Mouse (Mus musculus) MEL (cell line): ENCODE measurements around the gene Golph3l. TPM values are rescaled to one million over a fixed set of nuclear protein-coding genes. Genes with fewer than 3 reads are reported as not detected.
A peak's percentile ranks its signal among the peaks of the same experiment; 100 is the strongest.

Experiments used
- DNase-seq: peaks from one replicate; pipeline ENCODE4 v3.0.0; 2011; ENCODE audit warnings: low read depth, low spot score
- H3K27ac ChIP-seq: 2 replicates; pipeline ENCODE4 v1.5.1; 2012; ENCODE audit warnings: low read depth, mild to moderate bottlenecking, control low read depth, low read length, moderate library complexity; ENCODE audit not compliant: control insufficient read depth
- H3K27me3 ChIP-seq, 2 experiments: fragments of 150-350 bp in 1 of 2; sonication (generic) in 1 of 2; 2 replicates each; pipeline ENCODE4 v1.6.1; 2012; ENCODE audit warnings: low read length in 2 of 2, mild to moderate bottlenecking in 2 of 2, improper control_type of control experiment in 1 of 2, moderate library complexity in 1 of 2; ENCODE audit not compliant: insufficient read depth in 2 of 2, control insufficient read depth in 1 of 2
- H3K36me3 ChIP-seq, 2 experiments: 2 replicates each; pipeline ENCODE4 v1.6.1; 2012 to 2014; ENCODE audit warnings: low read length in 2 of 2, improper control_type of control experiment in 1 of 2, inconsistent platforms in 1 of 2, mild to moderate bottlenecking in 1 of 2; ENCODE audit not compliant: insufficient read depth in 2 of 2, control insufficient read depth in 1 of 2
- H3K4me1 ChIP-seq, 2 experiments: fragments of 150-350 bp in 1 of 2; sonication (generic) in 1 of 2; 2 replicates each; pipeline ENCODE4 v1.6.1; 2012; ENCODE audit warnings: low read length in 2 of 2, improper control_type of control experiment in 1 of 2, mild to moderate bottlenecking in 1 of 2; ENCODE audit not compliant: insufficient read depth in 2 of 2, control insufficient read depth in 1 of 2
- H3K4me3 ChIP-seq, 2 experiments: fragments of 150-350 bp in 1 of 2; sonication (generic) in 1 of 2; 2 replicates each; pipeline ENCODE4 v1.5.1; 2012; ENCODE audit warnings: low read depth in 2 of 2, low read length in 2 of 2, mild to moderate bottlenecking in 2 of 2, moderate library complexity in 2 of 2, control low read depth in 1 of 2, improper control_type of control experiment in 1 of 2; ENCODE audit not compliant: control insufficient read depth in 1 of 2, insufficient read depth in 1 of 2
- H3K79me2 ChIP-seq: 2 replicates; pipeline ENCODE4 v1.6.1; 2012; ENCODE audit warnings: mild to moderate bottlenecking, low read length, moderate library complexity; ENCODE audit not compliant: control insufficient read depth, poor library complexity, insufficient read depth
- H3K9ac ChIP-seq: 2 replicates; pipeline ENCODE4 v1.6.1; 2012; ENCODE audit warnings: low read depth, mild to moderate bottlenecking, control low read depth, low read length, moderate library complexity; ENCODE audit not compliant: control insufficient read depth, poor library complexity, severe bottlenecking
- H3K9me3 ChIP-seq: fragments of 150-350 bp; sonication (generic); replicated peaks from 2 replicates; pipeline ENCODE4 v1.6.1; 2012; ENCODE audit warnings: mild to moderate bottlenecking, low read length, improper control_type of control experiment, moderate library complexity; ENCODE audit not compliant: insufficient read depth
- BHLHE40 ChIP-seq: IDR thresholded peaks from 2 replicates; pipeline ENCODE4 v1.6.1; 2012; ENCODE audit warnings: low read depth, mild to moderate bottlenecking, inconsistent platforms, low read length, improper control_type of control experiment, borderline replicate concordance
- CHD1 ChIP-seq: IDR thresholded peaks from 2 replicates; pipeline ENCODE4 v1.6.1; 2012; ENCODE audit warnings: low read depth, mild to moderate bottlenecking, inconsistent platforms, low read length, improper control_type of control experiment
- CHD2 ChIP-seq: IDR thresholded peaks from 2 replicates; pipeline ENCODE4 v1.6.1; 2011; ENCODE audit warnings: low read length, improper control_type of control experiment
- CTCF ChIP-seq, 3 experiments: IDR thresholded peaks in 2 of 3; conservative IDR thresholded peaks in 1 of 3; 2 replicates each; pipeline ENCODE4 v1.5.1; 2011 to 2012; ENCODE audit warnings: low read length in 3 of 3, low read depth in 2 of 3, mild to moderate bottlenecking in 2 of 3, improper control_type of control experiment in 1 of 3, inconsistent platforms in 1 of 3, mixed read lengths in 1 of 3, moderate library complexity in 1 of 3; ENCODE audit not compliant: control insufficient read depth in 1 of 3, insufficient read depth in 1 of 3, poor library complexity in 1 of 3, severe bottlenecking in 1 of 3
- E2F4 ChIP-seq: IDR thresholded peaks from 2 replicates; pipeline ENCODE4 v1.6.1; 2011; ENCODE audit warnings: low read depth, low read length, improper control_type of control experiment, borderline replicate concordance
- ELF1 ChIP-seq: IDR thresholded peaks from 2 replicates; pipeline ENCODE4 v1.6.1; 2014; ENCODE audit warnings: low read depth, mild to moderate bottlenecking, inconsistent platforms, low read length, improper control_type of control experiment, moderate library complexity
- EP300 ChIP-seq, 2 experiments: IDR thresholded peaks; 2 replicates each; pipeline ENCODE4 v1.6.1; 2011; ENCODE audit warnings: improper control_type of control experiment in 2 of 2, low read length in 2 of 2, low read depth in 1 of 2, mild to moderate bottlenecking in 1 of 2
- ETS1 ChIP-seq: IDR thresholded peaks from 2 replicates; pipeline ENCODE4 v1.6.1; 2012; ENCODE audit warnings: low read depth, mild to moderate bottlenecking, inconsistent platforms, low read length, improper control_type of control experiment, moderate library complexity
- HCFC1 ChIP-seq: IDR thresholded peaks from 2 replicates; pipeline ENCODE4 v1.6.1; 2012; ENCODE audit warnings: low read depth, mild to moderate bottlenecking, inconsistent platforms, low read length, improper control_type of control experiment, moderate library complexity
- JUND ChIP-seq: IDR thresholded peaks from 2 replicates; pipeline ENCODE4 v1.6.1; 2011; ENCODE audit warnings: low read depth, mild to moderate bottlenecking, improper control_type of control experiment, low read length
- KAT2A ChIP-seq: conservative IDR thresholded peaks from 2 replicates; pipeline ENCODE4 v1.6.1; 2012; ENCODE audit warnings: low read depth, low read length, improper control_type of control experiment, inconsistent platforms
- MAFK ChIP-seq: IDR thresholded peaks from 2 replicates; pipeline ENCODE4 v1.6.1; 2011; ENCODE audit warnings: low read depth, mild to moderate bottlenecking, low read length, improper control_type of control experiment, borderline replicate concordance
- MAX ChIP-seq: IDR thresholded peaks from 2 replicates; pipeline ENCODE4 v1.6.1; 2011; ENCODE audit warnings: low read length, improper control_type of control experiment
- MAZ ChIP-seq: IDR thresholded peaks from 2 replicates; pipeline ENCODE4 v1.6.1; 2012; ENCODE audit warnings: low read depth, mild to moderate bottlenecking, inconsistent platforms, low read length, improper control_type of control experiment
- MEF2A ChIP-seq: IDR thresholded peaks from 2 replicates; pipeline ENCODE4 v1.6.1; 2014; ENCODE audit warnings: low read depth, mild to moderate bottlenecking, inconsistent platforms, low read length, improper control_type of control experiment; ENCODE audit not compliant: poor library complexity, insufficient replicate concordance, severe bottlenecking; ENCODE audit errors: extremely low read depth
- MXI1 ChIP-seq: IDR thresholded peaks from 2 replicates; pipeline ENCODE4 v1.6.1; 2011; ENCODE audit warnings: mild to moderate bottlenecking, low read depth, low read length, improper control_type of control experiment
- MYB ChIP-seq: IDR thresholded peaks from 2 replicates; pipeline ENCODE4 v1.6.1; 2011; ENCODE audit warnings: mild to moderate bottlenecking, low read depth, low read length, improper control_type of control experiment
- MYC ChIP-seq: IDR thresholded peaks from 2 replicates; pipeline ENCODE4 v1.6.1; 2011; ENCODE audit warnings: low read depth, mild to moderate bottlenecking, low read length, improper control_type of control experiment, moderate library complexity
- NELFE ChIP-seq: IDR thresholded peaks from 2 replicates; pipeline ENCODE4 v1.6.1; 2011; ENCODE audit warnings: low read depth, low read length, improper control_type of control experiment
- NRF1 ChIP-seq: IDR thresholded peaks from 2 replicates; pipeline ENCODE4 v1.6.1; 2014; ENCODE audit warnings: low read depth, mild to moderate bottlenecking, inconsistent platforms, low read length, improper control_type of control experiment, moderate library complexity; ENCODE audit not compliant: poor library complexity, insufficient read depth, severe bottlenecking
- POLR2AphosphoS2 ChIP-seq: IDR thresholded peaks from 2 replicates; pipeline ENCODE4 v1.6.1; 2011; ENCODE audit warnings: low read length, improper control_type of control experiment
- POLR2AphosphoS5 ChIP-seq: IDR thresholded peaks from 2 replicates; pipeline ENCODE4 v1.6.1; 2012; ENCODE audit warnings: low read depth, borderline replicate concordance, mild to moderate bottlenecking, inconsistent platforms, low read length, moderate library complexity, mixed read lengths
- RAD21 ChIP-seq: IDR thresholded peaks from 2 replicates; pipeline ENCODE4 v1.6.1; 2011; ENCODE audit warnings: mild to moderate bottlenecking, low read depth, low read length, improper control_type of control experiment
- RCOR1 ChIP-seq: IDR thresholded peaks from 2 replicates; pipeline ENCODE4 v1.6.1; 2012; ENCODE audit warnings: low read depth, mild to moderate bottlenecking, inconsistent platforms, low read length, improper control_type of control experiment
- SIN3A ChIP-seq: IDR thresholded peaks from 2 replicates; pipeline ENCODE4 v1.6.1; 2012; ENCODE audit warnings: low read length, improper control_type of control experiment, inconsistent platforms
- SMC3 ChIP-seq: IDR thresholded peaks from 2 replicates; pipeline ENCODE4 v1.6.1; 2011; ENCODE audit warnings: low read depth, low read length, improper control_type of control experiment
- TAL1 ChIP-seq: IDR thresholded peaks from 2 replicates; pipeline ENCODE4 v1.6.1; 2012; ENCODE audit warnings: mild to moderate bottlenecking, inconsistent platforms, low read length, moderate library complexity, mixed read lengths
- TBP ChIP-seq: IDR thresholded peaks from 2 replicates; pipeline ENCODE4 v1.8.0; 2011; ENCODE audit warnings: low read depth, low read length, improper control_type of control experiment
- TCF12 ChIP-seq: IDR thresholded peaks from 2 replicates; pipeline ENCODE4 v1.6.1; 2014; ENCODE audit warnings: low read depth, mild to moderate bottlenecking, inconsistent platforms, low read length, improper control_type of control experiment, moderate library complexity
- UBTF ChIP-seq: IDR thresholded peaks from 2 replicates; pipeline ENCODE4 v1.6.1; 2012; ENCODE audit warnings: low read depth, mild to moderate bottlenecking, inconsistent platforms, low read length, improper control_type of control experiment, moderate library complexity, borderline replicate concordance; ENCODE audit not compliant: insufficient read depth
- USF1 ChIP-seq: IDR thresholded peaks from 2 replicates; pipeline ENCODE4 v1.6.1; 2014; ENCODE audit warnings: low read depth, mild to moderate bottlenecking, inconsistent platforms, low read length, improper control_type of control experiment, moderate library complexity
- USF2 ChIP-seq, 2 experiments: IDR thresholded peaks; 2 replicates each; pipeline ENCODE4 v1.6.1; 2011 to 2012; ENCODE audit warnings: improper control_type of control experiment in 2 of 2, low read length in 2 of 2, borderline replicate concordance in 1 of 2, inconsistent platforms in 1 of 2, low read depth in 1 of 2, mild to moderate bottlenecking in 1 of 2; ENCODE audit not compliant: insufficient read depth in 1 of 2
- ZC3H11A ChIP-seq: IDR thresholded peaks from 2 replicates; pipeline ENCODE4 v1.6.1; 2012; ENCODE audit warnings: low read depth, mild to moderate bottlenecking, inconsistent platforms, low read length, improper control_type of control experiment
- ZKSCAN1 ChIP-seq: IDR thresholded peaks from 2 replicates; pipeline ENCODE4 v1.6.1; 2012; ENCODE audit warnings: low read depth, mild to moderate bottlenecking, inconsistent platforms, low read length, improper control_type of control experiment, moderate library complexity
- ZMIZ1 ChIP-seq: IDR thresholded peaks from 2 replicates; pipeline ENCODE4 v1.6.1; 2012; ENCODE audit warnings: low read depth, mild to moderate bottlenecking, inconsistent platforms, low read length, improper control_type of control experiment, moderate library complexity
- ZNF384 ChIP-seq: IDR thresholded peaks from 2 replicates; pipeline ENCODE4 v1.6.1; 2012; ENCODE audit warnings: low read depth, mild to moderate bottlenecking, inconsistent platforms, low read length, improper control_type of control experiment
- polyA plus RNA-seq, 2 experiments: library from polyadenylated mRNA; stranded (reverse) in 1 of 2; unstranded in 1 of 2; fragments of >175 nt in 1 of 2; fragments of >200 nt in 1 of 2; gene quantifications; 2 replicates each; pipeline versions ENCODE4 v1.2.1 to v1.2.4; 2012; ENCODE audit warnings: low replicate concordance in 2 of 2, low read depth in 1 of 2; ENCODE audit not compliant: insufficient read length in 2 of 2, insufficient read depth in 1 of 2, missing spikeins in 1 of 2
- total RNA-seq: library from RNA; depleted of rRNA; stranded (reverse); fragments of 300-350 nt; gene quantifications from 2 replicates; pipeline ENCODE4 v1.2.3, GENCODE M21; 2012; rRNA removed

Golph3l gene
- total RNA-seq (41.0 and 43.8 TPM in 2 replicates), polyA plus RNA-seq (10 to 100 TPM in 1 of 2 experiments, not detected in 1; 45.1 TPM)

DNA sequence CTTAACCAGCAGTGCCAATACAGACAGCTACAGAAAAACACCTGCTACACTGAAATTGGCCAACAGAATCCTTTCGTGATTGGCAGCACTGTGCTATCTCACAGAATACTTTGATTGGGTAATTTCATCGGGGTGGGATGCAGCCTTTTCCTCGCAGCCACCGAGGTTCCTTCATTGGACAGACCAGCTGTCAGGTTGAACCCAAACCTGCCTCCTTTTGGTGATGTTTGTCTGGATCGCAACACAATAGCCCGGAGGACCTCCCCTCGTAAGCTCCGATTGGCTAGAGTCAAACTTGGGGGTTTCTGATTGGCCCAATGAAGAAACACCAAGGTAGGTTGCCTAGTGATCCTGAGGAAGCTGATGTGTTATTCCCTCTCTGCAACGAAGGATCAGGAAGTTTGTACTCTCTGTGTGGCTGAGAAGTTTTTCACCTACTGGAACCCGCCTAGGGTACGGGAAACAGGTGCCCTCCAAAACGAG is at the start of gene Golph3l:
Golph3l (plus strand) TSS at position 331 of the 483 bp plus-strand sequence.
- Histone ChIP-seq H3K27me3 (no peaks in the 10 kb centered on the region; a peak in 1 of 4 replicates), H3K36me3 (peaks cover 8 to 10% of the 10 kb centered on the region in 2 experiments), H3K9ac (peak within 1 kb of the TSS; percentile 75), H3K4me1 (peaks cover 2 to 6% of the 10 kb centered on the region in 2 experiments; a peak in 2 of 4 replicates), H3K9me3 (no peaks in the 10 kb centered on the region), H3K4me3 (peak within 1 kb of the TSS; percentile 76 to 83), H3K79me2 (peaks cover 5% of the 10 kb centered on the region), H3K27ac (peak within 1 kb of the TSS; percentile 74)
- DNase-seq = peak; percentile 100
- TF ChIP-seq KAT2A = peak; percentile 86
- no peak for TF ChIP-seq ZKSCAN1
- peak; percentile 23; the same call in 1 of the 2 replicates for TF ChIP-seq SMC3
- TF ChIP-seq RCOR1 = no peak
- peak; percentile 49; the same call in 1 of the 2 replicates for TF ChIP-seq NRF1
- TF ChIP-seq EP300 (IDR thresholded peaks at IDR 0.05; ENCODE audit: low read depth in 1 of 2, low read length in 2 of 2) = no peak; a peak in 2 of 4 replicates
- TF ChIP-seq BHLHE40 = no peak
- peak; percentile 19; the same call in 1 of the 2 replicates for TF ChIP-seq MYC
- peak; percentile 31; the same call in 1 of the 2 replicates for TF ChIP-seq MAX
- no peak for TF ChIP-seq USF2 (IDR thresholded peaks at IDR 0.05; ENCODE audit: borderline replicate concordance in 1 of 2, insufficient read depth in 1 of 2, low read depth in 1 of 2, low read length in 2 of 2)
- TF ChIP-seq CTCF (IDR thresholded peaks at IDR 0.05 in 2 of 3, conservative IDR thresholded peaks at IDR 0.05 in 1 of 3; ENCODE audit: control insufficient read depth in 1 of 3, insufficient read depth in 1 of 3, low read depth in 2 of 3, low read length in 3 of 3, poor library complexity in 1 of 3, severe bottlenecking in 1 of 3) = no peak
- TF ChIP-seq MYB = no peak
- TF ChIP-seq MEF2A = no peak
- peak; percentile 90 for TF ChIP-seq NELFE
- TF ChIP-seq MAZ = peak; percentile 70
- TF ChIP-seq ETS1 = 0 out of 2 replicates have a peak, but pooled peaks have one; percentile 38
- no peak for TF ChIP-seq TAL1
- no peak; the same call in 1 of the 2 replicates for TF ChIP-seq ZNF384
- TF ChIP-seq CHD2 = peak; percentile 96
- TF ChIP-seq POLR2AphosphoS5 = no peak; the same call in 1 of the 2 replicates
- TF ChIP-seq TBP = peak; percentile 93
- no peak for TF ChIP-seq UBTF
- peak; percentile 38 for TF ChIP-seq TCF12
- TF ChIP-seq ZMIZ1 = peak; percentile 98
- peak; percentile 91 for TF ChIP-seq HCFC1
- TF ChIP-seq MAFK = no peak
- TF ChIP-seq RAD21 = no peak
- no peak for TF ChIP-seq ZC3H11A
- no peak for TF ChIP-seq CHD1
- peak; percentile 81 for TF ChIP-seq MXI1
- TF ChIP-seq JUND = peak; percentile 68
- TF ChIP-seq E2F4 = no peak
- peak; percentile 98 for TF ChIP-seq SIN3A
- TF ChIP-seq POLR2AphosphoS2 = peak; percentile 97
- TF ChIP-seq USF1 = no peak
- peak; percentile 89 for TF ChIP-seq ELF1
